Mouse (Mus musculus): ENCODE data around the gene Chic1.

Chic1 gene

DNA sequence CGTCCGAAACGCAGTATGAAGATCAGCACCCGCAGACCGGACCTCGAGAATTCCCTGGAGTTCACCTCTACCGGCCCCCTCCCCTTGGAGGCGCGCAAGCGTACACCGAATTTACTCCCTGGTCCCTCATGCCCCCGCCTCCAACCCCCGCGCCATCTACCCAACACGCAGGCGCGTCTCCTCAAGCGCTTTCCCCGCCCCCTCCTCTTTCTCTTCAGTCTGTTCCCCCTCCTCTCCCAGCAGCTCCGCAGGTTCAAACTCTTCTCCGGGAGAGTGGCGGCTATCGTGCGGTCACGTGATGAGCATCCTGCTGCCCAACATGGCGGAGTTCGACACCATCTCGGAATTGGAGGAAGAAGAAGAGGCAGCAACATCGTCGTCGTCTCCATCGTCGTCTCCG is at the start of gene Chic1:
TSS of gene Chic1 (plus strand) at position 190 of the 400 bp plus-strand sequence.
- no peak for DNase-seq (ENCODE audit: low read depth in 1 of 2, low spot score in 2 of 2)

DNA sequence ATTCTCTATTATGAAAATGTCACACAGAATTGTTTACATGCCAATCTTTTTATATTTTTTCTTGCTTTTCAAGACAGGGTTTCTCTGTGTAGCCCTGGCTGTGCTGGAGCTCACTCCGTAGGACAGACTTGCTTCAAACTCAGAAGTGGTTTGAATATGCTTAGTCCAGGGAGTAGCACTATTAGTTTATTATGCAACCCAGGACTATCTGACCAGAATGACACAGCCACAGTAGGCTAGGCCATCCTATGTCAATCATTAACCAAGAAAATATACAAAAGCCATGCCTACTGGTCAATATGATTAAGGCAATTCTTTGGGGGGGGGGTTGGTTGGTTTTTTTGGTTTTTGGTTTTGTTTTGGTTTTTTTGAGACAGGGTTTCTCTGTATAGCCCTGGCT is 48.0 kb upstream of the Chic1 start:
- no peak for DNase-seq (ENCODE audit: low read depth in 1 of 2, low spot score in 2 of 2)

DNA sequence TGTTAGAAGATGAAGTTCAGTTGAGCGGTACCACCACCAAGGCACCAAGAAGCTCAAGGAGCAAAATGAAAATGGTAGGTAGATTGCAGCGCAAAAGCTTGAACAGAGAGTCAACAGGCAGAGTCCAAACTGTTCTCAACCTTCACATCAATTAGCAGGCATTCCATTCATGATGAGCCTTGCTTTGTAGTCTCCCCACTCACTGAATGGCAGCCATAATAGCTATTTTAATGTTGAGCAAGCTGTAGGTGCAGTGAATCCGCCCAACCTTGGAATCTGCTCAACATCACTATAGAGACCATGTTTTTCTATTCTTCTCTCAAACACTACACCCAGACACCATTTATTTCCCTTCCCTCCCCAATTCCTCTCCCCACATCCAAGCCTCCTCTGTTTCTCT is 44.6 kb upstream of the Chic1 start:
- no peak for DNase-seq (ENCODE audit: low read depth in 1 of 2, low spot score in 2 of 2)

DNA sequence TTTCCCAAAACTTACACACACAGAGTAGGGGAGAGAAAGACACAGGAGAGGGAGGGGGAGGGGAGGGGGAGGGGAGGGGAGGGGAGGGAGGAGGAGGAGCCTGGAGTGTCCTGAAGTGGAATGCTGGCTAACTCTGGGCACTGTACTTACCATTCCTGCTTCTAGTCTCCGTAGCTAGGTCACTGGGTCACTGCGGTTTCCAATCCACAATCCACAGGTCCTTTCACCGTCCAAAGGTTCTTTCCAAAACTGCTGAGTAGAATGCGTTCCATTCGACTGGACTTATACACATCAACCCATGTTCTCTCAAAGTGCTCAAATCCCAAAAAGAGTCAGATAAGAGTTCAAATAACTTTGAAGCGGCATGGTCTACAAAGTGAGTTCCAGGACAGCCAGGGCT is 42.1 kb upstream of the Chic1 start:
- DNase-seq (ENCODE audit: low read depth in 1 of 2, low spot score in 2 of 2): no peak

DNA sequence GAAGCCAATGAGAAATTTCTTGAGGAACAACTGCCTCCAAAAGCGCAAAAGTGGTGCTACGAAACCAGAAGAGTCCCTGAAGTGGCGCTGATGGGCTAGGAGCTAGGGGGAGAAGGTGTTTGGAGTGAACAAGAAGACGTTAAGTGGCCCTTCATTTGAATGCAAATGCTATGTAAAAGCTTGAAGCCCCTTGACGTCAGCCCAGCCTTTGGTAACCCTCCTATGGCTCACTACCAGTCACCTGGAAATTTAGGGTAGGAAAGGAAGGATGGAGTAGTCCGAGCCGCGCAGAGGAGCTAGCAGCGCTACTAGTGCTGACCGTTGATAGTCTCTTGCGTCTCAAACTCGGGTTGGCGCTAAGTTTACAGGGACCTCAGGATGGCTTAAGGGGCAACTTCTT is 35.1 kb upstream of the Chic1 start, which contains the start of gene Cdx4:
TSS of gene Cdx4 (plus strand) at position 253 of the 400 bp plus-strand sequence.
- DNase-seq (ENCODE audit: low read depth in 1 of 2, low spot score in 2 of 2): no peak

DNA sequence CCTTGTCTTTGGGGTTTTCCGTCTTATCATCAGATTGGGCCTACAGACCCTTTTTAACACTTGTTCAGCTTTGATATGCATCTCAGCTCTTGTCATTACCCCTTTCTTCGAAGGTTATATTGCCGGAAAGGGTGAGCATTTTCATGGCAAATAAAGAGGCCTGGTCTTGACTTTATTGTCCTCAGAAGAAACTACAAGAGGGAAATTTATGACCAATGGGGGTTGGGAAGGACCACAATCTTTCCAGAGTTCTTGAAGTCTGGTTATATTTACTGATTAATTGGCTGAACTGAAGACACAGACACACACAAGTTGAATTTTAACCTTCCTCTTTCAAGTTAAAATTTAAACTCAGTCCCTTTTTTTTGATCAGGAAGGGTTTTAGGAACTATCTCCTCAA is 30.4 kb upstream of the Chic1 start:
- DNase-seq (ENCODE audit: low read depth in 1 of 2, low spot score in 2 of 2): no peak

DNA sequence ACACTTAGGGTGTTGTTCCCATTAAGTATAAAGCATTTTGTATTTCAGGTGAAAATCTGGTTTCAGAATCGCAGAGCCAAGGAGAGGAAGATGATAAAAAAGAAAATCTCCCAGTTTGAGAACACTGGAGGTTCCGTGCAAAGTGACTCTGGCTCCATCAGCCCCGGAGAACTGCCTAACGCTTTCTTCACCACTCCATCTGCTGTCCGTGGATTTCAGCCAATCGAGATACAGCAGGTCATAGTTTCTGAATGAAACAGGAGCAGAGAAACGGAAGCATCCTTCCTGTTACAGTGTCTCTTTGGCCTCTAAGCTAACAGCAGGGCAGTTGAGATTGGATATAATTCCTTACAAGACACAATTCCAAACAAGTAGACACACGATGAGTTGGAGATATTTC is 26.9 kb upstream of the Chic1 start:
- DNase-seq (ENCODE audit: low read depth in 1 of 2, low spot score in 2 of 2): no peak

DNA sequence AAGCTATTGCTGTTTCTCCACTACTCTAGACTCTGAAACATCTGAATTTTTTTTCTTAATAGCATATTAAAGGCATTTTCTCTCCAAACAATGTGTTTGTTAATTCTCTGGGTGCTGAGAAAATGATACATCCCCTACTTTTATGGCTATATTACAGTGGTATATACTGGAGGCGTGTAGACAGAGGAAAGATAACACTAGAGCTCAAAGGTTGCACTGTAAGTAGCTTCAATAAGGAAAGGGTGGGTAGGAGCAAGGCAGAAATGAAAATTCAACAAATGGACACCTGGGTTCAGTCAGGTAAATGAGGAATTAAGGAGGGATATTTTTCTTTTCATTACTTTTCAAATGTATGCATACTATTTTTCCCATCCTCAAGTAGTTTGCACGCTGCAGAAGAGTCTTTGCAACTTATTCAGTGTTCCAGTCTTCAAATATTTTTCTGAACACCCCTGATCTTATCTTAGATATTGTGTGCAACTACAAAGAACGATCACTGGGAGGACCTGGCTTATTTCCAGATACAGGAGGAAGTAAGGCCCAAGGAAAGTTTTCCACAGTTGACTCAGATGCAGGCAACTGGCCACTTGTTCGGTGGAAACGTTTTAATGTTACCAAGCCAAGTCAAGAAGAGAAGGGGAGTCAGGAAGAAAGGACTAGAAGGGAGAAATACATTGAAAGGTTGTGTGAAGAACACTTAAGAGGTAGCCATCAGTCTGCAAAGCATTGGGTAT is 25.0 kb upstream of the Chic1 start:
- no peak for DNase-seq (ENCODE audit: low read depth in 1 of 2, low spot score in 2 of 2)

DNA sequence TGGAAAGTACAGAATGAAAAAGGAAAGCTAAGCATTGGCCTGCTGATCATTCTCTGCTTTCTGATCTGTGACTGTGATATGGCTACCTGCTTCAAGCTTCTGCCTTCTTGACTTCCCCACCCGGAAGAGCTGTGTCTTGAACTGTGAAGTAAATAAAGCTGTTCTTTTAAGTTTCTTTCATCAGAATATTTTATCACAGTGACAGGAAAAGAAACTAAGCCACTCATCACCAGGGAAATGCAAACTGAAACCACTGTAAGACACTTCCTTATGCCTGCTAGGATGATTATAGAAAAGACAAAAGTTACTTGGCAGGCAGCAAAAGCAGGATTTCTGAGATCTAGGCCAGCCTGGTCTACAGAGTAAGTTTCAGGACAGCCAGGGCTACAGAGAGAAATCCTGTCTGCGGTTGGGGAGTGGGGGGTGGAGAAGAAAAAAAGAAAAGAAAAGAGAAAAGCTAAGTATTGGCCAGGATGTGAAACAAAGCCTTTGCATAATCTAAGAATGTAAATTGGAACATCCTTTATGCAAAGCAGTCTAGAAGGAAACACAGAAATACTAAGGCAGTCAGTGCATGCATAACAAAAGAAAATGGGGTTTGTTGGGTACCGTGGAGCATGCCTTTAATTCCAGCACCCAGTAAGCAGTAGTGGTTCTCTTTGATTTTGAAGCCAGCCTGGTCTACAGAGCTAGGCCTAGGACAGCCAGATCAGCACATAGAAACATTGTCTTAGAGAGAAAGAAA is 14.7 kb upstream of the Chic1 start:
- no peak for DNase-seq (ENCODE audit: low read depth in 1 of 2, low spot score in 2 of 2)

DNA sequence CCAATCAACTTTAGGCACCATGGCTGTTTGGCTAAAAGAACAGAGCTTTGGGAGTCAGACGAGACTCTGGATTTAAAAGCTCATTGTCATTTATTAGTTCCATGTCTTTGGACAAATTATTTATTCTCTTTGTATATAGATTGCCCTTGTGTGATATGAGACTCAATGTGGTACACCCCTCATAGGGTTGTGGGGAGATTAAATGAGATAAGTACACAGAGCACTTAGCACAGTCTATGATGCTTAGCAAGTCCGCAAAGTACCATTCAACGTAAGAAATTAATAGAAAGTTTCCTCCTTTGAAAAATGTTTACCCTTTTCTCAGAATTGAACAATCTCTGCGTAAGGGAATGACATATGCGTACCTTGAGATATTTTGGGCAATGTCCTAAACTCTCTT is 492 bp upstream of the Chic1 start:
- DNase-seq (ENCODE audit: low read depth in 1 of 2, low spot score in 2 of 2): no peak

DNA sequence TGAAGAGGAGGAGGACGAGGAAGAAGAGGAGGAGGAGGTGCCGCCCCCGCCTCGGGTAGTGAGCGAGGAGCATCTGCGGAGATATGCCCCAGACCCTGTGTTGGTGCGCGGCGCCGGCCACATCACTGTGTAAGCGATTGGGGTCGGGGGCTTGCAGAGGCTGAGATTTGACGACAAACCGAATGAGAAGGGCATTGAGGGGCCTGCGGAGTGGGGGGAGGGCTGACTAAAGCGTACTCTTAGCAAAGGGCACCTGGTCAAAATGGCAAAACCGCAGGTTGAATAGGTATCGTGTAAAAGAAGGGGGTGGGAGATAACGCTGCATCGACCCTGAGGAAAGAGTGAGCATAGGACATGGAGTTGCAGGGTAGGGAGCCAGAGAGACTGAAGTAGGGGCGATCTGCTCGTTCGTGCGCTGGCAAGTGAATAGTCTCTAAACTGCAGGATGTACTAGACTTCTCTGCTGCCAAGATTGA is 523 bp downstream of the Chic1 start:
- no peak for DNase-seq (ENCODE audit: low read depth in 1 of 2, low spot score in 2 of 2)

DNA sequence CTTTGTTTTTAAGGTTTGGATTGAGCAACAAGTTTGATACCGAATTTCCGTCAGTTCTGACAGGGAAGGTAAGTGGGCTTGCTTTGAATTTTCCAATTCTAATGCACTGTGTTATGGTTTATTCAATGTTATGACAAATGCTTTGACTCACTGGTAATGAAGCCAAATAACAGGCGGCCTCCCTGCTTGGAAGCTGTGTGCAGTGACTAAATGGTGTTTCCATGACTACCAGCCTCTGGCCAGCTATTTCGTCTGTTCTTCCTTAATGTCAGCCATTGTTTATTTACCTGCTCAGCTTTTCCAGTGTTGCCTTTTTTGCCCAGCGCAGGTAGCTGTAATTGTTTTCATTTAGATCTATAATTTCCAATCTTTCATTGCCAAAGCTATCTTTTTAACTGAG is 9.9 kb downstream of the Chic1 start:
- DNase-seq (ENCODE audit: low read depth in 1 of 2, low spot score in 2 of 2): no peak

DNA sequence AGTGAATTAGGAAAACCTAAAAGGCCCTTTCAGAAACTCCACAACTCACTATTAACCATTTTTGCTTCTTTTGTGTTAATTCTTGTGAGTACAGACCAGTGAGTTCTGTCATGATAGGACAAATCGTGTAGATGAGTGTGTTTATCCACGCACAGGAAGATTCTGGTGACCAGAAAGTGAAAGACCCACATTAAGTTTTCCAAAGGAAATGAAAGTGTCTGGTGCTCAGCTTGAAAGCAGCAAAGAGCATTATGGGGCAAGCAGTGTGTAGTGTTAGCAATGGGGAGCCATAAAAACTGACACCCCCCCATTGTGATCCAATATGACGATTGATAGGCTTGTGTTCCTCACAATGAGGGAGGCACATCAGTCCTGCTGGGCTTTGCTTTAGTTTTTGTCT is 12.4 kb downstream of the Chic1 start:
- DNase-seq (ENCODE audit: low read depth in 1 of 2, low spot score in 2 of 2): no peak

DNA sequence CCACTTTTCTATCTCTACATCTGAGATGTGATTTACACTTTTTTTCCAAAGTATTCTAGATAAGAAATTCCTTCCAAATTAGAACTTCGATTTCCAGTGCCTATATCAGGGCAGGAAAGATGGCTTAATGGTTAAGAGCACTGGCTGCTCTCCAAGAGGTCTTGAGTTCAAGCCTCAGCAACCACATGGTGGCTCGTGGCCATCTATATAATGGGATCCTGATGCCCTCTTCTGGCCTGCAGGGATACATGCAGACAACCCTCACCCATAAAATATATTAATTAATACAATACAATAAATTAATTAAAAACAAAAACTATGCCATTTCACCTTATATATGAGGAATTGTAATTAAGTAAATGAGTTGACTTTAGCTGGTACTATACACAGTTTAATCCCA is 14.9 kb downstream of the Chic1 start:
- DNase-seq (ENCODE audit: low read depth in 1 of 2, low spot score in 2 of 2): no peak

DNA sequence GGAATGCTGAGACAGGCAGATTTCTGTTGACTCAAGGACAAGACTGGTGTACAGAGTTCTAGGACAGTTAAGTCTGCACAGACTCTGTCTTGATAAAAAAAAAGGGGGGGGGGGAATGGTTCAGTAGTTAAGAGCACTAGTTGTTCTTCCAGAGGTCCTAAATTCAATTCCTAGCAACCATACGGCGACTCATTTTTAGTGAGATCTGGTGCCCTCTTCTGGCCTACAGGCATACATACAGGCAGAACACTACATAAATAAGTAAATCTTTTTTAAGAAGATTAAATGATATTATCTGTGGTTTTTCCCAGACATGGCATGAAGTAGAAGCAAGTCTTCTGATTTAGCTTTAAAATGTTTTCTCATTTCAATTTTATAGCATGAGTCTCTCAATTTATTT is 15.4 kb downstream of the Chic1 start:
- no peak for DNase-seq (ENCODE audit: low read depth in 1 of 2, low spot score in 2 of 2)

DNA sequence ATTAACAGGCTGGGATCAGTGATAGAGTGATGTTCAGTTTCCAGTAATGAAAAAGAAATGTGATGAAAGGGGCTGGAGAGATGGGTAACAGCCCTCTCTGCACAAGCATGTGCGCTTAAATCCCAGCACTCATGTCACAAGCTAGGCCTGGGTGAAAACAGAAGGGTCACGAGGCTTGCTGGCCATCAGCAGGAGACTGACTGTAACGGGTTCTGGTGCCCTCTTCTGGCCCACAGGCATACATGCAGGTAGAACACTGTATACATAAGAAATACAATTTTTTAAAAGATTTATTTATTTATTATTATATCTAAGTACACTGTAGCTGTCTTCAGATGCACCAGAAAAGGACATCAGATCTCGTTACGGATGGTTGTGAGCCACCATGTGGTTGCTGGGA is 18.0 kb downstream of the Chic1 start:
- DNase-seq (ENCODE audit: low read depth in 1 of 2, low spot score in 2 of 2): no peak

DNA sequence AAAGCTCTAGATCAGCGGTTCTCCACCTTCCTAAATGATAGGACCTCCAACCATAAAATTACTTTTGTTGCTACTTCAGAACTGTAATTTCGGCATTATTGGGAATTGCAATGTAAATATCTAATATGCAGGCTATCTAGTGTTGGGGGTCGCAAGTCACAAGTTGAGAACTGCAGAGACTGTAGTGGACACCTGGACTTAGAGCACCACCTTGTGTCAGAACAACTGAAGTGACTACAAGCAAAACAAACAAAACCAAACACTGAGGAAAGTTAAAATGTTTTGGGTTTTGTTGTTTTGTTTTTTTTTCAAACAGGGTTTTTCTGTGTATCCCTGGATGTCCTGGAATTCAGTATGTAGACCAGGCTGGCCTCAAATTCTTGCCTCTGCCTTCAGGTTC is 28.3 kb downstream of the Chic1 start:
- no peak for DNase-seq (ENCODE audit: low read depth in 1 of 2, low spot score in 2 of 2)

DNA sequence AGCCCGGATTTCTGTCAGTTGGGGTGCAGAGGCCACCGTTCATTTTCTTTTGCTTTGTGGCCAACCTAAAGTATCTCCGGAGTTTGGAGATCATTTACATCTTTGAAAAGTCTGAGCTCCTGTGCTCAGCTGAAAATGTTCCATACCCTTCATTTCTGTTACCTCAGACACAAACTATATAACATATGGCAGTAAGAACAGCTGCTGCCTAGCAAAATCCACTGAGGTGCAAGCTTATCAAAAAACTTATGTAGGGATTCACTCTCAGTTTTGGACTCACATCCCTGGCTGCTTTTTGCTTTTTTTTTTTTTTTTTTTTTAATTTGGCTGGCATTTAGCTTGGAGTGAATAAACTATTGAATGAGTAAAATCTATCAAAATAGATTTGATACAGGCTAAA is 31.9 kb downstream of the Chic1 start:
- DNase-seq (ENCODE audit: low read depth in 1 of 2, low spot score in 2 of 2): no peak

DNA sequence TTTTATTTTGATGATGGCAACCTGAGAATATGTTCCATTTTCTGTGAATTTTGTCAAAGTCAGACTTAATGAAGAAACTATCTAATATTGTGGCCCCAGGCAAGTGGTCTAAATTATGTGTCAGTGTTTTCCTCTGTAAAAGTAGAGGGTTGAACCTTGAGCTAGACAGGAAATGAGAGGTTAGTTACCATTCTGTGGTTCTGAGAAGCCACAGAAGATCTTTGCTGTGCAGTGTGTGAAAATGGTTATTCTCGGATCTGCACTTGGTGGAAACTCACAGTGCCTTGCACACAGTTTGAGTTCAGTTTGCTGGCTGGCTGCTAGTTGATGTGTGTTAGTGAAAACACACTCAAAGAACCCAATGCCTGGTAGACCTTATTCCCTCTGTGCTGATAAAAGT is 37.6 kb downstream of the Chic1 start:
- no peak for DNase-seq (ENCODE audit: low read depth in 1 of 2, low spot score in 2 of 2)

DNA sequence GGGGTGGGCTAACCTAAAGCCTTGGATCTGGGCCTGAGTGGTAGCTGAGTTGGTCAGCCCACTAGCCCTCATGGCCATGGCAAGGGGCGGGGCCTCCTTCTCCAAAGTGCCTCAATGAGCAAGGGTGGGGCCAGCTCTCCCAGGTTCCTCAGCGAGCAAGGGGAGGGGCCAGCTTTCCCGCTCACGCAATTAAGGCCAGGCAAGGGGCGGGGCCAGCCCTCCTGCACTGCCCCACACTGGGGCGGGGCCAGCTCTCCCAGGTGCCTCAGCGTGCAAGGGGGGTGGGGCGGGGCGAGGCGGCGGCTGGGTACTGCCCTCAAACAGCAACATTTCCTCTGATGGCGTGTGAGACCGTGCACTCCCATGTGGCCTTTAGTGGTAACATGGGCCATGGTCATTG is 48.7 kb downstream of the Chic1 start:
- no peak for DNase-seq (ENCODE audit: low read depth in 1 of 2, low spot score in 2 of 2)

DNA sequence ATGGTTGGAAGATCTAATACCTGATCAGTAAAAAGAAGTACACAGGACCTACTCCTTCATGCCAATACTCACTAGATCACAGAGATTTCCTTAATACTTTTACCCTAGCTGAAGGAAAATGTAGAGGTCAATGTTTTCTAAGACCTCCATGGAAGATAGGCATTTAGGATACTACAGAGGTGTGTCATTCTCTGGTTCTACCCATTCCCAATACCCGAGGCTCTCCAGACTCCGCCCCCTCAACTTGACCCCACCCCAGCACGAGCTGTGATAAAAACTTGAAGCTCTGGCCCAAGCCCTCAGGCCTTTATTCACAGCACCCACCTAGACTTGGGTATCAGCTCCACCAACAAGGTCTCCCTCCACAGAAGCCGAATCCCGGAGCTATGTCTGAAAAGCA is 57.9 kb downstream of the Chic1 start, which contains the start of gene Tsx:
TSS of gene Tsx (plus strand) at position 301 of the 400 bp plus-strand sequence.
- no peak for DNase-seq (ENCODE audit: low read depth in 1 of 2, low spot score in 2 of 2)

DNA sequence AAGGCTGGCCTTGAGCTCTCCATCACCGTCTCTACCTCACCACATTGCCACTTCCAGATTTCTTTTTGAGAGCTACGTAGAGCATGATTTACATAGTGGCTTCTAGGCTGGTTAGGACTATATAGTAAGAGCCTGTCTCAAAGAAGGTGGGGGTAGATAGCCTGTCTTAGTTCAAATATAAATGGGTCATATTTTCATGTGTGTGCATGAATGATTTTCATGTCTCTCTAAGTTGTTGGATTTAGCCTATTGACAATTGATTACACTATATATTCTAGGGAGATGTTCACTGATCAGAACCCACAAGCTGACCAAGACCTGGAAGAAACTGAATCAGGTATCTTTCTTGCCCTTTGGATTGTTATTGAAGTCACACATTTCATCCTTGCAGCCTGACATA is 65.4 kb downstream of the Chic1 start, which contains the start of gene Gm26992:
TSS of gene Gm26992 (plus strand) at position 301 of the 400 bp plus-strand sequence.
- no peak for DNase-seq (ENCODE audit: low read depth in 1 of 2, low spot score in 2 of 2)

Measured in monocyte, adult 2 months (primary cell).